Mouse (Mus musculus) liver, adult 2 months (tissue): ENCODE data around the gene Tfap2a. TPM values are rescaled to one million over a fixed set of nuclear protein-coding genes. Genes with fewer than 3 reads are reported as not detected.

ENCODE experiments used
- DNase-seq: peaks from one replicate; pipeline ENCODE4 v3.0.0-alpha.2; 2011; ENCODE audit warnings: low read depth, low spot score; ENCODE audit errors: extremely low read depth
- H3K27ac ChIP-seq: fragments of 200-500 bp; replicated peaks from 2 replicates; pipeline ENCODE4 v1.5.1; 2012; ENCODE audit warnings: low read depth, mild to moderate bottlenecking, control low read depth, inconsistent platforms, low read length; ENCODE audit not compliant: insufficient read depth
- H3K27me3 ChIP-seq: fragments of 200-500 bp; 2 replicates; pipeline ENCODE4 v1.6.1; 2012; ENCODE audit warnings: mild to moderate bottlenecking, moderate library complexity, low read length, inconsistent platforms; ENCODE audit not compliant: control insufficient read depth, insufficient read depth
- H3K36me3 ChIP-seq: fragments of 200-500 bp; 2 replicates; pipeline ENCODE4 v1.6.1; 2012; ENCODE audit warnings: low read length, inconsistent platforms; ENCODE audit not compliant: control insufficient read depth, insufficient read depth
- H3K4me1 ChIP-seq: fragments of 200-500 bp; 2 replicates; pipeline ENCODE4 v1.6.1; 2011; ENCODE audit warnings: low read length; ENCODE audit not compliant: control insufficient read depth, insufficient read depth
- H3K4me3 ChIP-seq: fragments of 200-500 bp; 2 replicates; pipeline ENCODE4 v1.5.1; 2011; ENCODE audit warnings: low read depth, mild to moderate bottlenecking, control low read depth, low read length, moderate library complexity; ENCODE audit not compliant: insufficient read depth
- H3K79me2 ChIP-seq: fragments of 200-500 bp; 2 replicates; pipeline ENCODE4 v1.6.1; 2012; ENCODE audit warnings: inconsistent platforms, mild to moderate bottlenecking, low read length, moderate library complexity; ENCODE audit not compliant: control insufficient read depth, insufficient read depth
- H3K9ac ChIP-seq: fragments of 200-500 bp; 2 replicates; pipeline ENCODE4 v1.6.1; 2012; ENCODE audit warnings: low read depth, mild to moderate bottlenecking, control low read depth, inconsistent platforms, low read length
- CTCF ChIP-seq: fragments of 200-500 bp; IDR thresholded peaks from 2 replicates; pipeline ENCODE4 v1.5.1; 2011; ENCODE audit warnings: low read depth, low read length, control low read depth
- POLR2A ChIP-seq: fragments of 200-500 bp; IDR thresholded peaks from 2 replicates; pipeline ENCODE4 v1.6.1; 2011; ENCODE audit warnings: low read length, control low read depth; ENCODE audit not compliant: insufficient read depth; ENCODE audit errors: extremely low read depth
- WGBS: fragments of 180-500 bp; shearing (Covaris S2); methylation state at CpG from one replicate; pipeline ENCODE4 v1.1.7; 2018; 5-methylcytosine and 5-hydroxymethylcytosine counted together
- polyA plus RNA-seq: library from polyadenylated mRNA; depleted of rRNA; stranded (reverse); fragments of >200 nt; gene quantifications from 2 replicates; pipeline ENCODE4 v1.2.3, GENCODE M21; 2012
- total RNA-seq: library from RNA; depleted of rRNA; stranded (reverse); fragments of >200 nt; gene quantifications from 2 replicates; pipeline ENCODE4 v1.2.3, GENCODE M21; 2014

Gene Tfap2a
- total and polyA plus RNA-seq, 2 experiments = 0.05 TPM; not detected in 1

GRCm38 (mm10) chr13:40732085-40732484 is 6.1 kb downstream of the Tfap2a start:
- H3K4me3 ChIP-seq = no peak overlapping the region
- no peak overlapping the region for H3K27ac ChIP-seq
- no peaks in the 10 kb centered on the region for H3K79me2 ChIP-seq
- no peak for DNase-seq
- H3K9ac ChIP-seq = no peak overlapping the region
- H3K36me3 ChIP-seq = no peaks in the 10 kb centered on the region
- 5% methylated on average over 11 of the region's 11 CpGs for WGBS
- no peak for TF ChIP-seq CTCF
- peaks cover 53% of the 10 kb centered on the region for H3K27me3 ChIP-seq
- peaks cover 3% of the 10 kb centered on the region for H3K4me1 ChIP-seq

GRCm38 (mm10) chr13:40731179-40731841 is 6.9 kb downstream of the Tfap2a start:
- no peak overlapping the region for H3K9ac ChIP-seq
- H3K4me3 ChIP-seq = peak overlapping the region; percentile 72; the same call in 1 of the 2 replicates
- no peak for TF ChIP-seq CTCF
- no peak for TF ChIP-seq POLR2A
- no peaks in the 10 kb centered on the region for H3K79me2 ChIP-seq
- WGBS = 2% methylated on average over 65 of the region's 74 CpGs
- no peak overlapping the region for H3K27ac ChIP-seq
- H3K27me3 ChIP-seq = peaks cover 49% of the 10 kb centered on the region
- no peaks in the 10 kb centered on the region for H3K36me3 ChIP-seq
- H3K4me1 ChIP-seq = peaks cover 3% of the 10 kb centered on the region
- no peak for DNase-seq

GRCm38 (mm10) chr13:40730651-40731178 is 7.5 kb downstream of the Tfap2a start:
- 2% methylated on average over 39 of the region's 41 CpGs for WGBS
- TF ChIP-seq CTCF (no peak), POLR2A (no peak)
- Histone ChIP-seq H3K79me2 (no peaks in the 10 kb centered on the region), H3K27ac (no peak overlapping the region), H3K9ac (no peak overlapping the region), H3K27me3 (peaks cover 43% of the 10 kb centered on the region), H3K36me3 (no peaks in the 10 kb centered on the region), H3K4me3 (peak overlapping the region; percentile 72), H3K4me1 (peaks cover 3% of the 10 kb centered on the region)
- no peak for DNase-seq

- no peaks in the 10 kb centered on the region for H3K36me3 ChIP-seq
- no peak for DNase-seq
- no peak overlapping the region for H3K27ac ChIP-seq
- H3K4me1 ChIP-seq = peaks cover 3% of the 10 kb centered on the region
- 3% methylated on average over 52 of the region's 52 CpGs for WGBS
- H3K79me2 ChIP-seq = no peaks in the 10 kb centered on the region
- TF ChIP-seq POLR2A (no peak), CTCF (no peak)
- no peak overlapping the region for H3K4me3 ChIP-seq
- H3K27me3 ChIP-seq = peaks cover 38% of the 10 kb centered on the region
- H3K9ac ChIP-seq = no peak overlapping the region
Measured at GRCm38 (mm10) chr13:40729592-40730431, 8.4 kb downstream of the Tfap2a start.

GRCm38 (mm10) chr13:40729037-40729436 is 9.1 kb downstream of the Tfap2a start:
- Histone ChIP-seq H3K27ac (no peak overlapping the region), H3K79me2 (no peaks in the 10 kb centered on the region), H3K4me3 (no peak overlapping the region), H3K36me3 (no peaks in the 10 kb centered on the region), H3K4me1 (peaks cover 3% of the 10 kb centered on the region), H3K27me3 (peaks cover 32% of the 10 kb centered on the region), H3K9ac (no peak overlapping the region)
- no peak for TF ChIP-seq CTCF
- TF ChIP-seq POLR2A = no peak
- DNase-seq = no peak
- WGBS = 7% methylated on average over 13 of the region's 13 CpGs

- no peak for DNase-seq
- H3K4me3 ChIP-seq = no peak overlapping the region
- no peaks in the 10 kb centered on the region for H3K79me2 ChIP-seq
- H3K27me3 ChIP-seq = peaks cover 29% of the 10 kb centered on the region
- H3K4me1 ChIP-seq = peaks cover 3% of the 10 kb centered on the region
- no peaks in the 10 kb centered on the region for H3K36me3 ChIP-seq
- TF ChIP-seq POLR2A (no peak), CTCF (no peak)
- no peak overlapping the region for H3K27ac ChIP-seq
- 4% methylated on average over 15 of the region's 15 CpGs for WGBS
- H3K9ac ChIP-seq = no peak overlapping the region
Measured at GRCm38 (mm10) chr13:40728626-40728990, 9.6 kb downstream of the Tfap2a start.
